ENCODE assay signal across 21 mouse cellular contexts in the genomic region with DNA sequence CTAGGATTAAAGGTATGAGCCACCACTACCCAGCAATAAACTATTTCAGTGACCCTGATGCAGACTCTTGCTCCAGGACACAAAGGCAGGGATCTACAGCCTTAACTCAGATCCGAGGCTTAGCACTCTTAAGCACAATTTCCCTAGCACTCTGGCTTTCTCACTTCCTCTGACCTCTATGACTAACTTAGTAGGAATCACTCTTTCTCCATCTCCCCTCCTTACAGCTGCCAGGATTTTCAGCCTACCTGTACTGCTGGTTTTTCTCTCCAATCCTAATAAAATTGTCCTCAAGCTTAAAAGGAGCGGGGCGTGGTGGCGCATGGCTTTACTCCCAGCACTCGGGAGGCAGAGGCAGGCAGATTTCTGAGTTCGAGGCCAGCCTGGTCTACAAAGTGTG. TPM values are rescaled to one million over a fixed set of nuclear protein-coding genes. Genes with fewer than 3 reads are reported as not detected.
"Had no signal": no experiment of that assay in that cellular context is flagged by ENCODE, and none has a peak within 500 bp of the region (broad histone marks: within the 10 kb centered on the region; RNA-seq: fewer than 3 reads in every experiment).

No protein-coding gene starts in this region.

- H3K27ac ChIP-seq: lung, embryonic 15.5 days; macrophage; midbrain, embryonic 12.5 days; midbrain, embryonic 15.5 days; neural tube, embryonic 12.5 days; stomach, embryonic 15.5 days; stomach, postnatal 0 days had no signal

- H3K27me3 ChIP-seq: lung, embryonic 15.5 days; megakaryocyte, embryonic 14.5 days; midbrain, embryonic 12.5 days; midbrain, embryonic 15.5 days; neural tube, embryonic 12.5 days; stomach, embryonic 15.5 days had no signal

- H3K9me3 ChIP-seq: lung, embryonic 15.5 days; midbrain, embryonic 12.5 days; midbrain, embryonic 15.5 days; neural tube, embryonic 12.5 days; stomach, embryonic 15.5 days had no signal

- H3K36me3 ChIP-seq: lung, embryonic 15.5 days; midbrain, embryonic 12.5 days; midbrain, embryonic 15.5 days; neural tube, embryonic 12.5 days; stomach, embryonic 15.5 days had no signal

- DNase-seq: liver, postnatal 0 days; lung, adult 2 months; lung, postnatal 14 days; lung, postnatal 36 days; right cerebral cortex, postnatal 14 days; thymus, adult 2 months; thymus, postnatal 25 days; thymus, postnatal 4 days had no signal

- ATAC-seq: liver, postnatal 0 days; lung, postnatal 0 days; midbrain, embryonic 15.5 days had no signal

- H3K9ac ChIP-seq: liver, postnatal 0 days; lung, embryonic 15.5 days; midbrain, embryonic 12.5 days; midbrain, embryonic 15.5 days; neural tube, embryonic 12.5 days; stomach, embryonic 15.5 days had no signal

- H3K4me2 ChIP-seq: lung, embryonic 15.5 days; midbrain, embryonic 12.5 days; midbrain, embryonic 15.5 days; neural tube, embryonic 12.5 days; stomach, embryonic 15.5 days had no signal

- H3K4me3 ChIP-seq: lung, embryonic 15.5 days; megakaryocyte, embryonic 14.5 days; midbrain, embryonic 12.5 days; midbrain, embryonic 15.5 days; neural tube, embryonic 12.5 days; stomach, embryonic 15.5 days had no signal

- H3K4me1 ChIP-seq: lung, embryonic 15.5 days; megakaryocyte, embryonic 14.5 days; midbrain, embryonic 12.5 days; midbrain, embryonic 15.5 days; neural tube, embryonic 12.5 days; stomach, embryonic 15.5 days had no signal

RNA-seq across cellular contexts. Expression of gene H2al2a, which starts 20.6 kb away (rescaled TPM):
- polyA plus RNA-seq: liver, postnatal 0 days; lung, adult 2 months; lung, embryonic 15.5 days; lung, postnatal 0 days; macrophage; midbrain, embryonic 12.5 days; midbrain, embryonic 15.5 days; midbrain, postnatal 0 days; neural tube, embryonic 12.5 days; neural tube, embryonic 14.5 days; spleen, adult 2 months; stomach, embryonic 15.5 days; stomach, postnatal 0 days; thymus, adult 2 months; urinary bladder, adult 2 months had no signal

RNA-seq across cellular contexts. Expression of gene Skida1, which starts 31.5 kb away (rescaled TPM):
- polyA plus RNA-seq: macrophage had no signal
